Mouse (Mus musculus): ENCODE measurements at regions not wholly inside any gene's neighbourhood (a gene's known extent, or its start where the extent isn't known, plus 50 kb on each side); places are given as distances from the start of the nearest gene placed in this dataset.

- Histone ChIP-seq H3K27ac (ENCODE audit: insufficient read depth, low read depth, low read length) (no peak overlapping the region), H3K4me1 (ENCODE audit: control insufficient read depth, insufficient read depth, low read length) (no peaks in the 10 kb centered on the region), H3K4me3 (ENCODE audit: insufficient read depth, low read depth, low read length) (no peak overlapping the region), H3K36me3 (ENCODE audit: control insufficient read depth, insufficient read depth, low read length) (no peaks in the 10 kb centered on the region), H3K27me3 (replicated peaks; ENCODE audit: control insufficient read depth, insufficient read depth, low read length) (no peaks in the 10 kb centered on the region)
- no peak for DNase-seq
- 50% methylated on average over 1 of the region's 1 CpGs for WGBS
- TF ChIP-seq POLR2A (IDR thresholded peaks at IDR 0.05; ENCODE audit: low read depth, low read length) (no peak), CTCF (conservative IDR thresholded peaks at IDR 0.05; ENCODE audit: insufficient read depth, insufficient read length, low read depth, low read length) (no peak)
Observed at GRCm38 (mm10) chr13:78361236-78361635, 161.7 kb upstream of the Nr2f1 start.

DNA sequence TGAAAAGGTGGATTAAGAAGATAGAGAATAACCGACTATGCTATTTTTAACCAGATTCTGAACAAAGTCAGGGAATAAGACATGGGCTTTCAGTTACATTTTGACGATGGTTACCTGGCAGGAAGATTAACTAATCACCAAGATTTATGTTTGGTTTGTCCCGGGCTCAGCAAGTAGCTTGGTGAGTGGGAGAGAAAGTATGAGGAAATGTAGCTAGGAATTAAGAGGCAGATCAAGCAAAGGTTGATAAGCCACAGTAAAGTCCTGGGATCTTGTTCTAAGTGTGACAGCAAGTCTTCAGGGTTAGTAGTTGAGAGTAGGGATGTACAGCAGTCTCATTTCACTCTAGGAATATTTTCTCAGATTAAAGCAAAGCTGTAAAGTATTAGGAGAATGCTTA lies 149.3 kb upstream of the Nr2f1 start:
- no peaks in the 10 kb centered on the region for H3K27me3 ChIP-seq (replicated peaks; ENCODE audit: control insufficient read depth, insufficient read depth, low read length)
- H3K4me1 ChIP-seq (ENCODE audit: control insufficient read depth, insufficient read depth, low read length), result no peaks in the 10 kb centered on the region
- WGBS, result 26% methylated on average over 3 of the region's 3 CpGs
- no peak overlapping the region for H3K27ac ChIP-seq (ENCODE audit: insufficient read depth, low read depth, low read length)
- no peak for TF ChIP-seq POLR2A (IDR thresholded peaks at IDR 0.05; ENCODE audit: low read depth, low read length)
- TF ChIP-seq CTCF (conservative IDR thresholded peaks at IDR 0.05; ENCODE audit: insufficient read depth, insufficient read length, low read depth, low read length), result no peak
- no peak overlapping the region for H3K4me3 ChIP-seq (ENCODE audit: insufficient read depth, low read depth, low read length)
- DNase-seq, result no peak
- H3K36me3 ChIP-seq (ENCODE audit: control insufficient read depth, insufficient read depth, low read length), result no peaks in the 10 kb centered on the region

DNA sequence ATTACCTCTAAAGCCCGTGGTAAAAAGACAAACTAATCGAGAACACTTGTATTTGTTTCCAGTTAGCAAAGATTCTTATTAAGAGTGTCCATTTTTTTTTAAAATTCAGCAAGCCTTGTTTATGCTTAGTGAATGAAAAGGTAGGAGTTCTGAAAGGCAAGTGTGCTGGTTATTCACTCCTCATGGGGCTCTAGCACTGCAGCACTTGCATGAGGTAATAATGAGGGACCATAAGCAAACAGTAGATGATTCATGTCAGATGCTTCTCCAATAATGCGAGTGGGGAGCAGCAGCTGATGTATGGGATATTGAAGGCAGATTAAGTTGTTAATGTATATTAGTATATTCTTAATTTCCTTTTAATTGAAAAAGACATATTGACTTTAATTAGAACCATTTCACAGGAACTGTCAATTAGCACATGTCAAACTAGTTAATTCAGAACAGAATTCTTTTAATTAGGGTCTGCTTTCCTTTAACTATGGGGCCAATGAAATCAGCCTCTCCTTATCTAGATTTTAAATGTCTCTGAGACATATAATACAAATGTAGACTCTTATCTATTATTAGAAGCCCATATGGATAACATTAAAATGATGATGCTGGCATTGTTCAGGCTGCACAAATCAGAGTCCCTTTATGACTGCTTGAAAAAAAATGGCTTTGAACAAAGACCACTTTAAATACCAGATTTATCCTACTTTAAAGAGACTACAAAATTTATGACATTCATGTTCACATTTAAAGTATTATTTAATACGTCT lies 125.1 kb upstream of the Nr2f1 start:
- no peaks in the 10 kb centered on the region for H3K27me3 ChIP-seq (replicated peaks; ENCODE audit: control insufficient read depth, insufficient read depth, low read length)
- H3K4me1 ChIP-seq (ENCODE audit: control insufficient read depth, insufficient read depth, low read length), result no peaks in the 10 kb centered on the region
- no peak overlapping the region for H3K4me3 ChIP-seq (ENCODE audit: insufficient read depth, low read depth, low read length)
- no peak overlapping the region for H3K27ac ChIP-seq (ENCODE audit: insufficient read depth, low read depth, low read length)
- no peaks in the 10 kb centered on the region for H3K36me3 ChIP-seq (ENCODE audit: control insufficient read depth, insufficient read depth, low read length)
- TF ChIP-seq CTCF (conservative IDR thresholded peaks at IDR 0.05; ENCODE audit: insufficient read depth, insufficient read length, low read depth, low read length) (no peak), POLR2A (IDR thresholded peaks at IDR 0.05; ENCODE audit: low read depth, low read length) (no peak)
- 84% methylated on average over 4 of the region's 4 CpGs for WGBS
- DNase-seq, result no peak

DNA sequence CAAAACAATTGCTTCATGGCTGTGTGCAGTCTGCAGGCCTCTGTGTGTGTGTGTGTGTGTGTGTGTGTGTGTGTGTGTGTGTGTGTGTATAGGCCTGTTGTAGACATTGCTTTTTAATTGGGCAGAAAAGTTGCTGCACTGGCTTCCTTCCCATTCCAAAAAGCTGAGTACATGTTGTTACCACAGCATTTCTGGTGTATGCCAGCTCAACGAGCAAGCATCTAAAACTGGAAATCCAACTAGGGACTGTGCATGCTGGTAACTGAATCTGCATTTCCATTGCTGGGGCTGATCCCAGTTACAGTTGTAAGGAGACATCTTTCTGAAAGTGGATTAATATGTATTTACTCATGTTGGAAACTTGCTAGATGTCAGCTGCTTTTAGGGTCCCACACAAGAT lies 123.6 kb upstream of the Nr2f1 start:
- Histone ChIP-seq H3K4me3 (ENCODE audit: insufficient read depth, low read depth, low read length) (no peak overlapping the region), H3K27ac (ENCODE audit: insufficient read depth, low read depth, low read length) (no peak overlapping the region)
- WGBS, result 51% methylated on average over 1 of the region's 1 CpGs

DNA sequence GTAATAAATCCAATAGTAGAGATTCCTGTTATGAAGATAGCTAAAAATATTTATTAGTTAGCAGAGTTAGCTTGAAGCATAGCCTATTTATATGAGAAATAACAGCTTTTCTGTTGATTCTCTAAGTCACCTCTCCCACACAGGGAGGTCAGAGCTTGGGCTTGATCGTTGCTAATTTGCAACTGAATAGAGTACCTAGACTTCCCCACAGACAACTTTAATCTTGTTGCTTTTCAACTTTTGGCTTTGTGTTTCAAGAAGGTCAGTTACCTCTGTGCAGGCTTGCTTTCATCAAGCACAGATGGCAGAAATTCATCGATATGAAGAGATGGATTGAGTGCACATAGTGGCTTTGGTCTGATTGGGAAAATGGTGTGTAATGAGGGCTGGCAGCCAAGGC lies 118.9 kb upstream of the Nr2f1 start:
- H3K36me3 ChIP-seq (ENCODE audit: control insufficient read depth, insufficient read depth, low read length), result no peaks in the 10 kb centered on the region
- H3K27me3 ChIP-seq (replicated peaks; ENCODE audit: control insufficient read depth, insufficient read depth, low read length), result no peaks in the 10 kb centered on the region
- H3K4me1 ChIP-seq (ENCODE audit: control insufficient read depth, insufficient read depth, low read length), result no peaks in the 10 kb centered on the region
- no peak overlapping the region for H3K27ac ChIP-seq (ENCODE audit: insufficient read depth, low read depth, low read length)
- TF ChIP-seq CTCF (conservative IDR thresholded peaks at IDR 0.05; ENCODE audit: insufficient read depth, insufficient read length, low read depth, low read length), result no peak
- no peak for TF ChIP-seq POLR2A (IDR thresholded peaks at IDR 0.05; ENCODE audit: low read depth, low read length)
- 84% methylated on average over 2 of the region's 2 CpGs for WGBS
- DNase-seq, result no peak
- no peak overlapping the region for H3K4me3 ChIP-seq (ENCODE audit: insufficient read depth, low read depth, low read length)

More for the DNA sequence above, 123.6 kb upstream of the Nr2f1 start:
- Histone ChIP-seq H3K4me1 (ENCODE audit: control insufficient read depth, insufficient read depth, low read length) (no peaks in the 10 kb centered on the region), H3K36me3 (ENCODE audit: control insufficient read depth, insufficient read depth, low read length) (no peaks in the 10 kb centered on the region), H3K27me3 (replicated peaks; ENCODE audit: control insufficient read depth, insufficient read depth, low read length) (no peaks in the 10 kb centered on the region)
- no peak for DNase-seq
- no peak for TF ChIP-seq POLR2A (IDR thresholded peaks at IDR 0.05; ENCODE audit: low read depth, low read length)
- no peak for TF ChIP-seq CTCF (conservative IDR thresholded peaks at IDR 0.05; ENCODE audit: insufficient read depth, insufficient read length, low read depth, low read length)

DNA sequence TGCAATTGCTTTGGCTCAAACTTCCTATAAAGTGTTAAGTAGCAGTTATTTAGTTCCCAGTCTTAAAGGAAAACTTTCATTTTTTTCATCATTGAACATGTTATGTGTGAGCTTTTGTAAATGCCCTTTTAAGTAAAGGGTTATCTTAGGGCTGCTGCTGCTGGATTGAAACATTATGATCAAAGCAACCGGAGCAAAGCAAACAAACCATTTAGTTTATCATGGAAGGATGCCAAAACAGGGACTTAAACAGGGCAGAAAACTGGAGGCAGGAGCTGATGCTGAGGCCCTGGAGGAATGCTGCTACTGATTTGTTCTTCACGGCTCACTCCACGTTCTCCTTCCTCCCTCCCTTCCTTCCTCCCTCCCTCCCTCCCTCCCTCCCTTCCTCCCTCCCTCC lies 111.3 kb upstream of the Nr2f1 start:
- no peaks in the 10 kb centered on the region for H3K36me3 ChIP-seq (ENCODE audit: control insufficient read depth, insufficient read depth, low read length)
- no peak for DNase-seq
- 18% methylated on average over 3 of the region's 3 CpGs for WGBS
- no peaks in the 10 kb centered on the region for H3K27me3 ChIP-seq (replicated peaks; ENCODE audit: control insufficient read depth, insufficient read depth, low read length)
- no peaks in the 10 kb centered on the region for H3K4me1 ChIP-seq (ENCODE audit: control insufficient read depth, insufficient read depth, low read length)
- TF ChIP-seq POLR2A (IDR thresholded peaks at IDR 0.05; ENCODE audit: low read depth, low read length) (no peak), CTCF (conservative IDR thresholded peaks at IDR 0.05; ENCODE audit: insufficient read depth, insufficient read length, low read depth, low read length) (no peak)
- no peak overlapping the region for H3K27ac ChIP-seq (ENCODE audit: insufficient read depth, low read depth, low read length)
- H3K4me3 ChIP-seq (ENCODE audit: insufficient read depth, low read depth, low read length), result no peak overlapping the region
